Mouse (Mus musculus) limb, embryonic 14.5 days (tissue): ENCODE results near the gene Kif17. TPM values are rescaled to one million over a fixed set of nuclear protein-coding genes. Genes with fewer than 3 reads are reported as not detected.
"Not testable (repeated sequence)": the region's sequence is repeated elsewhere in the genome, so short reads cannot be mapped to it uniquely, and the experiment has no call there.

Experiments used
- ATAC-seq: fragments of 200-750 bp; cut with Nextera tagmentation; 2 replicates; pipeline ENCODE4 v1.8.0; 2017; ENCODE audit warnings: low read depth, moderate number of reproducible peaks, moderate TSS enrichment; ENCODE audit not compliant: low FRiP score
- DNase-seq: peaks from one replicate; pipeline ENCODE4 v3.0.0-alpha.2; 2015; ENCODE audit warnings: low spot score
- H3K27ac ChIP-seq: fragments of 300-500 bp; sonication (generic); replicated peaks from 2 replicates; pipeline ENCODE4 v1.5.1; 2014; ENCODE audit warnings: low read depth, mild to moderate bottlenecking, low read length, moderate library complexity, mixed read lengths
- H3K27me3 ChIP-seq: fragments of 300-500 bp; sonication (generic); 2 replicates; pipeline ENCODE4 v1.6.1; 2014; ENCODE audit warnings: low read length, mixed read lengths; ENCODE audit not compliant: control insufficient read depth, insufficient read depth
- H3K36me3 ChIP-seq: fragments of 300-500 bp; sonication (generic); 2 replicates; pipeline ENCODE4 v1.6.1; 2014; ENCODE audit warnings: mild to moderate bottlenecking, low read length, moderate library complexity, mixed read lengths; ENCODE audit not compliant: control insufficient read depth, insufficient read depth
- H3K4me1 ChIP-seq: fragments of 300-500 bp; sonication (generic); 2 replicates; pipeline ENCODE4 v1.6.1; 2014; ENCODE audit warnings: antibody characterized with exemption, low read length, mixed read lengths; ENCODE audit not compliant: control insufficient read depth, insufficient read depth
- H3K4me2 ChIP-seq: fragments of 300-500 bp; sonication (generic); replicated peaks from 2 replicates; pipeline ENCODE4 v1.6.1; 2014; ENCODE audit warnings: low read depth, mild to moderate bottlenecking, low read length, moderate library complexity; ENCODE audit not compliant: severe bottlenecking
- H3K4me3 ChIP-seq: fragments of 300-500 bp; sonication (generic); replicated peaks from 2 replicates; pipeline ENCODE4 v1.5.1; 2014; ENCODE audit warnings: low read length
- H3K9ac ChIP-seq: fragments of 300-500 bp; sonication (generic); 2 replicates; pipeline ENCODE4 v1.6.1; 2014; ENCODE audit warnings: mild to moderate bottlenecking, low read depth, low read length, moderate library complexity; ENCODE audit not compliant: severe bottlenecking
- H3K9me3 ChIP-seq: fragments of 300-500 bp; sonication (generic); 2 replicates; pipeline ENCODE4 v1.6.1; 2016; ENCODE audit warnings: low read length; ENCODE audit not compliant: control insufficient read depth
- POLR2A ChIP-seq: fragments of 200-500 bp; IDR thresholded peaks from 2 replicates; pipeline ENCODE4 v1.8.0; 2012; ENCODE audit warnings: inconsistent platforms, mild to moderate bottlenecking, moderate library complexity, borderline replicate concordance; ENCODE audit not compliant: insufficient read depth, insufficient read length; ENCODE audit errors: extremely low read depth
- WGBS: fragments of 180-500 bp; shearing (Covaris S2); extraction: QIAGEN DNeasy Blood & Tissue Kit; methylation state at CpG from one replicate; pipeline ENCODE4 v1.1.7; 2014; 5-methylcytosine and 5-hydroxymethylcytosine counted together
- polyA plus RNA-seq, 2 experiments: library from polyadenylated mRNA; depleted of rRNA in 1 of 2; stranded (reverse) in 1 of 2; unstranded in 1 of 2; fragments of >200 nt; fragmentation: Nextera tagmentation in 1 of 2; extraction: Ambion mirVana in 1 of 2; gene quantifications; 2 replicates each; pipeline versions ENCODE4 v1.2.1 to v1.2.3; 2012 to 2014

The Kif17 gene
- polyA plus RNA-seq, 2 experiments = 1.1 to 3.0 TPM

DNA sequence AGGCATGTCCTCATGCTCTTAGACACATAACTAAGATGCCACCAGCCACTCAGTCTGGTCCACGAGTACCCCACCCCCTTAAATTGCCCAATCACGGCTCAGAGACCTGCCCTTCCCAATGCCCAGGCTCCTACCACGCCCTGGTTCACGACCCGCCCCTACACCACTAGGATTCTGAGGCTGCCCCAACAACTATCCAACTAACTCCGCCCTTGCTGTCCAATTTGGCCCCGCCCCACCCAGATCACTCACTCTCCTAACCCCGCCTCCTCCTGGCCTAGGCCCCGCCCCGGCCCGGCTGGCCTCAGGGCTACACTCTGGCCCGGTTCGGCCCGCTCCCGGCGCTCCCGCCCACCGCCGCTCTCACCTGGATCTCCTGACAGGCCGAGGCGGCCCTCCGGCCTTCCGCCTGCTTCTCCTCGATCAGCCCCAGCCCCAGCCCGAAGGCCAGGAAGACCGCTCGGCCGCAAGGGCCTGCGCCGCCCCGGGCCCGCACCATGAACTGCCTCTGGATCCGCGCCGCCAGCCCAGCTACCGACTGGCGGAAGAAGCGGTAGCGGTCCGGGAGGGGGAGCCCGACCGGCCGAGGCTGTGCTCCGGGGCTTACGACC lies 75.3 kb downstream of the Kif17 start:
- no peak for TF ChIP-seq POLR2A
- Histone ChIP-seq H3K36me3 (no peaks in the 10 kb centered on the region), H3K9me3 (no peaks in the 10 kb centered on the region), H3K4me1 (peaks cover 4% of the 10 kb centered on the region; the same call in 1 of the 2 replicates), H3K27me3 (no peaks in the 10 kb centered on the region), H3K4me3 (peak overlapping the region; percentile 72), H3K27ac (peak overlapping the region; percentile 87), H3K9ac (peak overlapping the region; percentile 88), H3K4me2 (peak overlapping the region; percentile 49)
- ATAC-seq (peak; percentile 92), DNase-seq (peak; percentile 84)
- WGBS = under 1% methylated on average over 42 of the region's 45 CpGs

DNA sequence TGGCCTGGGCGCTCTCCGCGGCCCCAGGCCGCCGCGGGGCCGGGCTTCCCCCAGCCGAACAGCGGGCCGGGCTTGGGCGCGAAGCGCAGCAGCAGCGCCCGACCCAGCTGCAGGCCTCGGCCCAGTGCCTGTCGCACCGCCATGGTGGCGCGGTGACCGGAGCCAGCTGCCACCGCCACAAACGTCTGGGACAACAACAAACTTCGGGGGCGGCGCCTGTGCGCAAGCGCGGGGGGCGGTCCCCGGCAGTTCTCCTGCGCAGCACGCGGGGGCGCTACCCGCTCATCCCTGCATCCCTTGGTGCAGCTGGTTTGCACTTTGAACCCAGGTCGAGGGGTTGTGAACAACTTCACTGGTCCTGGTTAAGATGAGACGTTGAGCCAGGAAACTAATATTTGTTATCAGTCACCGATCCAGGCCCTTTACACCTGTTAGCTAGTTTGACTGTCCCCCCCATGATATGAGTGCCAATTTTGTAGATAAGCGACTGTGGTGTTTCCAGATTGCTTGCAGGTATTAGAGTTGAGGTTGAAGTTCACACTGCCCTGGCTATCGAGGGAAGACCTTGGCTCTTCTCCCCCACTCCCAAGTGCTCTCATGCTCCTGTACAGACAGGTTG lies 76.0 kb downstream of the Kif17 start, which contains the start of gene Pink1:
Pink1 (minus strand) TSS at position 231 of the 619 bp plus-strand sequence.
- Histone ChIP-seq H3K4me3 (peak within 1 kb of the TSS; percentile 72), H3K4me1 (peaks cover 4% of the 10 kb centered on the region; the same call in 1 of the 2 replicates), H3K9ac (peak within 1 kb of the TSS; percentile 88), H3K27me3 (no peaks in the 10 kb centered on the region), H3K9me3 (no peaks in the 10 kb centered on the region), H3K36me3 (no peaks in the 10 kb centered on the region), H3K4me2 (peak within 1 kb of the TSS; percentile 49), H3K27ac (peak within 1 kb of the TSS; percentile 87)
- peak; percentile 68 for ATAC-seq
- WGBS = 8% methylated on average over 24 of the region's 41 CpGs
- TF ChIP-seq POLR2A = no peak
- DNase-seq = peak; percentile 85

DNA sequence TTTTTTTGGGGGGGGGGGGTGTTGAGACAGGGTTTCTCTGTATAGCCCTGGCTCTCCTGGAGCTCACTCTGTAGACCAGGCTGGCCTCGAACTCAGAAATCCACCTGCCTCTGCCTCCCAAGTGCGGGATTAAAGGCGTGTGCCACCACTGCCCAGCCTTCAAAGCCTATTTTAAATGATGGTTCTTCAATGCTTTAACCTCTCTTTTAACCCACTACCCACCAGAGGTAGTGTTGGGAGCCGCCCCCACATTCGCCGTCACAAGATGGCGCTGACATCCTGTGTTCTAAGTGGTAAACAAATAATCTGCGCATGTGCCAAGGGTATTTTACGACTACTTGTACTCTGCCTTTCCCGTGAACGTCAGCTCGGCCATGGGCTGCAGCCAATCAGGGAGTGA lies 76.9 kb downstream of the Kif17 start:
- H3K27ac ChIP-seq, DNase-seq: not testable (repeated sequence)

DNA sequence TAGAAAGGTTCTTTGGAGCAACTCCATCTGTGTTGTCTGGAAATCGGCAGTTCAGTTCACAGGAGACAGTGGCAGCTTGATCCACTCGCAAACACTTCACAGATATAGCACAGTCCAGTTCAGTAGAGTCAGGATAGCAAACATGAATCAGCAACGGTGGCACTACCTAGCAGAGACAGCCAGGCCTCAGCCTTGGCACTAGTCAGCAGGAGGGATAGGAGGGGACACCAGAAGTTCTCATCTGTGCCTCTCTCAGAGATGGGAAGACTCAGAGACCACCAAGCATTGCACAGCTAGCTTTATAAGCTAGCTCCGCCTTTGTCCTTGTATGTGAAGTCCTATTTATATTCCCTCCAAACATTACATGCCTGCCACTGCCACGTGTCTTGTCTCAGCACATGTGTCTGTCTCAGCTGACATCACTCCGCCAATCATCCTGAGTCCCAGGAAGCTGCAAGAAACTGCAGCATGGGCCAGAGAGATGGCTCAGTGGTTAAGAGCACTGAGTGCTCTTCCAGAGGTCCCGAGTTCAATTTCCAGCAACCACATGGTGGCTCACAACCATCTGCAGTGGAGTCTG lies 77.7 kb downstream of the Kif17 start:
- DNase-seq (no peak), ATAC-seq (no peak)
- H3K27ac ChIP-seq = no peak overlapping the region
- H3K4me3 ChIP-seq = peak overlapping the region; percentile 22; the same call in 1 of the 2 replicates
- WGBS = 69% methylated on average over 7 of the region's 7 CpGs
- H3K9ac ChIP-seq = peak overlapping the region; percentile 4; the same call in 1 of the 2 replicates
- H3K36me3 ChIP-seq = no peaks in the 10 kb centered on the region
- TF ChIP-seq POLR2A = no peak
- H3K9me3 ChIP-seq = no peaks in the 10 kb centered on the region
- H3K4me2 ChIP-seq = peak overlapping the region; percentile 22; the same call in 1 of the 2 replicates
- H3K27me3 ChIP-seq = no peaks in the 10 kb centered on the region
- H3K4me1 ChIP-seq = peaks cover 4% of the 10 kb centered on the region; the same call in 1 of the 2 replicates

More for the DNA sequence above, 76.9 kb downstream of the Kif17 start:
- H3K9me3 ChIP-seq, H3K4me1 ChIP-seq, H3K4me3 ChIP-seq, H3K9ac ChIP-seq, H3K27me3 ChIP-seq, H3K4me2 ChIP-seq, H3K36me3 ChIP-seq, ATAC-seq: not testable (repeated sequence)
- 58% methylated on average over 7 of the region's 12 CpGs for WGBS

DNA sequence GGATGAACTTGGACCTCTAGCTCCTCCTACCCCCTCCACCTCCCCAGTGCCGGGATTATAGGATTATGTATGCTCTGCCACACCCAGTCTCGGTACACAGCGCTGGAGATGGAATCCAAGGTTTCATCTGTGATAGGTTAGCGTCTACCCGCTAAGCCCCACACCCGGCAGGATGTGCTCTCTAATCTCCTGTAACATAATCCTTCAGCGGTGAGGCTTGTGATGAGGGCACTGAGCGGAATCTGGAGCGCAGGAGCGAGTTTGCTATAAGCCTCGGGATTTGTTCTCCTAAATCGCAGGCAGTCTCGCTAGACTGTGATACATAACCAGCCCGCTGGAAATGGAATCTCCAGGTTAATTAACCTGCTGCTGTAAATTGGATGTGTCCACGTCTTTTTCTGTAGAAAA lies 80.0 kb downstream of the Kif17 start:
- H3K4me2 ChIP-seq = no peak overlapping the region
- no peaks in the 10 kb centered on the region for H3K36me3 ChIP-seq
- DNase-seq (no peak), ATAC-seq (no peak)
- H3K9me3 ChIP-seq = no peaks in the 10 kb centered on the region
- no peak for TF ChIP-seq POLR2A
- 21% methylated on average over 15 of the region's 15 CpGs for WGBS
- peaks cover 4% of the 10 kb centered on the region; the same call in 1 of the 2 replicates for H3K4me1 ChIP-seq
- H3K4me3 ChIP-seq = no peak overlapping the region
- H3K27me3 ChIP-seq = no peaks in the 10 kb centered on the region
- no peak overlapping the region for H3K9ac ChIP-seq
- no peak overlapping the region for H3K27ac ChIP-seq
